Mouse (Mus musculus) kidney, postnatal 10 days (tissue): ENCODE measurements at regions not wholly inside any gene's neighbourhood (a gene's known extent, or its start where the extent isn't known, plus 50 kb on each side); places are given as distances from the start of the nearest gene placed in this dataset.

Experiments used
- DNase-seq: peaks from one replicate; pipeline ENCODE4 v3.0.0; 2021; ENCODE audit warnings: mixed read lengths

GRCm38 (mm10) chr15:60762071-60762470 is 91.5 kb downstream of the Fam84b start:
- DNase-seq, result peak; percentile 15

- peak; percentile 79 for DNase-seq
These were observed 93.6 kb downstream of the Fam84b start for GRCm38 (mm10) chr15:60760015-60760437.

- no peak for DNase-seq
These were observed 99.3 kb downstream of the Fam84b start for GRCm38 (mm10) chr15:60754246-60754645.

- no peak for DNase-seq
These were observed 114.0 kb downstream of the Fam84b start for GRCm38 (mm10) chr15:60739598-60739997.

- DNase-seq, result no peak
These were observed 115.3 kb downstream of the Fam84b start for GRCm38 (mm10) chr15:60738258-60738657.

- DNase-seq, result no peak
These were observed 121.2 kb downstream of the Fam84b start for GRCm38 (mm10) chr15:60732416-60732815.

GRCm38 (mm10) chr15:60728754-60729153 is 124.8 kb downstream of the Fam84b start:
- no peak for DNase-seq

- DNase-seq, result peak; percentile 21
These were observed 125.2 kb downstream of the Fam84b start for GRCm38 (mm10) chr15:60728337-60728736.

- DNase-seq, result no peak
These were observed 134.2 kb downstream of the Fam84b start for GRCm38 (mm10) chr15:60719332-60719731.

GRCm38 (mm10) chr15:60708678-60709077 is 144.9 kb downstream of the Fam84b start:
- no peak for DNase-seq

GRCm38 (mm10) chr15:60706009-60706408 is 147.6 kb downstream of the Fam84b start:
- DNase-seq, result no peak

- no peak for DNase-seq
These were observed 152.3 kb downstream of the Fam84b start for GRCm38 (mm10) chr15:60701273-60701672.

- DNase-seq, result no peak
These were observed 158.8 kb downstream of the Fam84b start for GRCm38 (mm10) chr15:60694746-60695145.

- peak; percentile 70 for DNase-seq
These were observed 159.7 kb downstream of the Fam84b start for GRCm38 (mm10) chr15:60693751-60694500.

- DNase-seq, result no peak
These were observed 160.6 kb downstream of the Fam84b start for GRCm38 (mm10) chr15:60692718-60693597.

- peak; percentile 46 for DNase-seq
These were observed 161.4 kb downstream of the Fam84b start for GRCm38 (mm10) chr15:60692149-60692548.

GRCm38 (mm10) chr15:60677397-60677796 is 176.2 kb downstream of the Fam84b start:
- DNase-seq, result no peak

GRCm38 (mm10) chr15:60657572-60657971 is 196.0 kb downstream of the Fam84b start:
- DNase-seq, result no peak

- no peak for DNase-seq
These were observed 198.5 kb downstream of the Fam84b start for GRCm38 (mm10) chr15:60655113-60655512.

GRCm38 (mm10) chr15:60649252-60649651 is 204.3 kb downstream of the Fam84b start:
- no peak for DNase-seq

- DNase-seq, result peak; percentile 11
These were observed 211.8 kb downstream of the Fam84b start for GRCm38 (mm10) chr15:60641770-60642169.

GRCm38 (mm10) chr15:60633457-60633850 is 220.1 kb downstream of the Fam84b start:
- DNase-seq, result no peak

GRCm38 (mm10) chr15:60632789-60633456 is 220.7 kb downstream of the Fam84b start:
- DNase-seq, result no peak
